Mouse (Mus musculus) kidney, postnatal 25 days (tissue): ENCODE measurements at regions not wholly inside any gene's neighbourhood (a gene's known extent, or its start where the extent isn't known, plus 50 kb on each side); places are given as distances from the start of the nearest gene placed in this dataset.

Experiments used
- DNase-seq, 2 experiments: peaks; one replicate each; pipeline ENCODE4 v3.0.0; 2021; ENCODE audit warnings: mixed read lengths in 2 of 2

GRCm38 (mm10) chr13:38878718-38879669 lies 81.7 kb downstream of the Slc35b3 start:
- no peak for DNase-seq

- no peak for DNase-seq
These were observed 84.8 kb downstream of the Slc35b3 start for GRCm38 (mm10) chr13:38875923-38876322.

- DNase-seq = no peak
These were observed 96.7 kb downstream of the Slc35b3 start for GRCm38 (mm10) chr13:38864002-38864401.

- DNase-seq = no peak
These were observed 104.9 kb downstream of the Slc35b3 start for GRCm38 (mm10) chr13:38855742-38856141.

- DNase-seq = no peak
These were observed 105.7 kb downstream of the Slc35b3 start for GRCm38 (mm10) chr13:38854986-38855385.

GRCm38 (mm10) chr13:38852868-38853267 lies 107.8 kb downstream of the Slc35b3 start:
- DNase-seq = no peak

GRCm38 (mm10) chr13:38851820-38852219 lies 108.9 kb downstream of the Slc35b3 start:
- no peak for DNase-seq

GRCm38 (mm10) chr13:38838231-38838630 lies 122.4 kb downstream of the Slc35b3 start:
- no peak for DNase-seq

GRCm38 (mm10) chr13:38825649-38826048 lies 135.0 kb downstream of the Slc35b3 start:
- DNase-seq = no peak

- DNase-seq = no peak
These were observed 141.1 kb downstream of the Slc35b3 start for GRCm38 (mm10) chr13:38819526-38819925.

- DNase-seq = no peak
These were observed 141.9 kb downstream of the Slc35b3 start for GRCm38 (mm10) chr13:38818781-38819180.

GRCm38 (mm10) chr13:38816296-38816695 lies 144.4 kb downstream of the Slc35b3 start:
- DNase-seq = no peak

GRCm38 (mm10) chr13:38815002-38815707 lies 145.5 kb downstream of the Slc35b3 start:
- no peak for DNase-seq

GRCm38 (mm10) chr13:38798514-38798913 lies 139.7 kb upstream of the Eef1e1 start:
- no peak for DNase-seq

- no peak for DNase-seq
These were observed 134.6 kb upstream of the Eef1e1 start for GRCm38 (mm10) chr13:38793456-38793855.

- DNase-seq = no peak
These were observed 121.8 kb upstream of the Eef1e1 start for GRCm38 (mm10) chr13:38780630-38781010.

GRCm38 (mm10) chr13:38779984-38780629 lies 121.2 kb upstream of the Eef1e1 start:
- DNase-seq = no peak

- no peak for DNase-seq
These were observed 117.7 kb upstream of the Eef1e1 start for GRCm38 (mm10) chr13:38776546-38776945.

GRCm38 (mm10) chr13:38772996-38773395 lies 114.1 kb upstream of the Eef1e1 start:
- no peak for DNase-seq

GRCm38 (mm10) chr13:38766133-38766532 lies 107.3 kb upstream of the Eef1e1 start:
- DNase-seq = peak in 1 of 2 experiments; percentile 51

GRCm38 (mm10) chr13:38760261-38760660 lies 101.4 kb upstream of the Eef1e1 start:
- DNase-seq = no peak

GRCm38 (mm10) chr13:38756629-38757227 lies 97.9 kb upstream of the Eef1e1 start:
- DNase-seq = no peak

GRCm38 (mm10) chr13:38753722-38754121 lies 94.9 kb upstream of the Eef1e1 start:
- DNase-seq = no peak
